Mouse (Mus musculus) cerebellum, adult 2 months (tissue): ENCODE data around the gene Psap.

Experiments used
- CTCF ChIP-seq: fragments of 200-500 bp; IDR thresholded peaks from 2 replicates; pipeline ENCODE4 v1.5.1; 2011; ENCODE audit warnings: low read depth, mild to moderate bottlenecking, control low read depth, low read length, moderate library complexity, borderline replicate concordance; ENCODE audit not compliant: insufficient read depth
- POLR2A ChIP-seq: fragments of 200-500 bp; IDR thresholded peaks from 2 replicates; pipeline ENCODE4 v1.6.1; 2011; ENCODE audit warnings: low read length, control low read depth, borderline replicate concordance; ENCODE audit not compliant: insufficient read depth

GRCm38 (mm10) chr10:60347768-60348610 lies 70.6 kb downstream of the Psap start:
- TF ChIP-seq CTCF (no peak), POLR2A (no peak)
